Comparison of ENCODE assay signal across 8 mouse cellular contexts in the genomic region with DNA sequence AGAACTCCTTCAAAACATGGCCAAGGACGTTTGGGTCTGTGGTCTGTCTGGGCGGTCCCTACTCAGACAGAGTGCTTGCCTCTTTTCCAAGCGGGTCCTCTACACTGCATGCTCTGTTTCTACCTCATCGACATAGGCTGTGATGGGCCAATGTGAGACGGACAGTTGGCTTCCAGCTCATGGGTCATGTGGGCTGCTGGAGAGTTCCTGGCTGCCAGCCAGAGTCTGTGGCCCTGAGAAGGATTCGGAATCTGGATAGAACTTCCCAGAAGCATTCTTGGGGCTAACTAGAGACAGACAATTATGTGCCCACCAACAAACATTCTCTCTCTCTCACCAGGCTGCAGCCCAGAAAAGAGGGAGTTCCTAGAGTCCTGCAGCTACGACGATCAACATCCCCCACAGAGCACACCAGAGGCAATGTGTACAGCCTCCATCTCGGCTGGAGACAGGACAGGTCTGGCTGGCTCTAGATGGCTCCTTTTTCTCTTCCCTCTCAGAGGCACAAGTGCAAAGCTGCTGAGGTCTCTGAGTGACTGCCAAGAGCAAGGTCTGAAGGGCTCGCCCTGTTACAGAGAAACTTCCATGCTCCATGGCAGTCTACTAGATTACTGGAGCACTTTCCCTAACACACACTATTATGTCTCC. TPM values are rescaled to one million over a fixed set of nuclear protein-coding genes. Genes with fewer than 3 reads are reported as not detected.
DNase-seq lines count a peak whose midpoint lies in the region; ATAC-seq and TF ChIP-seq lines count a peak whose summit lies in the region.
"Had no signal": no experiment of that assay in that cellular context is flagged by ENCODE, and none has a peak within 500 bp of the region (broad histone marks: within the 10 kb centered on the region; RNA-seq: fewer than 3 reads in every experiment).

No protein-coding gene starts in this region.

- no peak overlapping the region for H3K27ac ChIP-seq in lung, embryonic 16.5 days (ENCODE audit: low read length)
- H3K27ac ChIP-seq in heart, adult 2 months = peak overlapping the region; percentile 20; the same call in 1 of the 2 replicates
- H3K27ac ChIP-seq: limb, embryonic 12.5 days had no signal

- WGBS in lung, embryonic 16.5 days = 52% methylated on average over 10 of the region's 10 CpGs
- 48% methylated on average over 10 of the region's 10 CpGs for WGBS in heart, adult 2 months

- peaks cover 6% of the 10 kb centered on the region for H3K36me3 ChIP-seq in lung, embryonic 16.5 days (ENCODE audit: control insufficient read depth, insufficient read depth, low read length)
- H3K36me3 ChIP-seq in heart, adult 2 months (ENCODE audit: control insufficient read depth, insufficient read depth, low read length) = peaks cover 2% of the 10 kb centered on the region; the same call in 1 of the 2 replicates

- ATAC-seq in lung, embryonic 16.5 days (ENCODE audit: low read depth) = peak; percentile 52; the same call in 1 of the 2 replicates
- no peak for ATAC-seq in CD4-positive, CD25-positive, alpha-beta regulatory T cell, adult 4 months

- intact Hi-C loops in heart, adult 2 months (cut with DNase I) = no loop called here
- intact Hi-C loops in left cerebral cortex, postnatal 36 days (cut with DNase I) = no loop called here

- H3K27me3 ChIP-seq in lung, embryonic 16.5 days (ENCODE audit: control insufficient read depth, insufficient read depth, low read depth, low read length) = no peaks in the 10 kb centered on the region
- H3K27me3 ChIP-seq in heart, adult 2 months (ENCODE audit: control insufficient read depth, insufficient read depth, low read length) = no peaks in the 10 kb centered on the region
- H3K27me3 ChIP-seq: limb, embryonic 12.5 days had no signal

- no peak overlapping the region for H3K9ac ChIP-seq in lung, embryonic 16.5 days (ENCODE audit: low read length)
- no peak overlapping the region for H3K9ac ChIP-seq in heart, adult 2 months (ENCODE audit: low read depth, low read length)
- H3K9ac ChIP-seq: limb, embryonic 12.5 days had no signal

- H3K4me1 ChIP-seq in lung, embryonic 16.5 days (replicated peaks; ENCODE audit: control insufficient read depth, insufficient read depth, low read length) = 0 out of 2 replicates have a peak, but pooled peaks cover 2% of the 10 kb centered on the region
- peaks cover 2% of the 10 kb centered on the region; the same call in 1 of the 2 replicates for H3K4me1 ChIP-seq in heart, adult 2 months (ENCODE audit: control insufficient read depth, insufficient read depth, low read length)
- H3K4me1 ChIP-seq: limb, embryonic 12.5 days had no signal

- TF ChIP-seq POLR2A in heart, adult 2 months (IDR thresholded peaks at IDR 0.05; ENCODE audit: insufficient read depth, low read depth, low read length) = no peak

- no peak for TF ChIP-seq CTCF in heart, adult 2 months (IDR thresholded peaks at IDR 0.05)

- no peak overlapping the region for H3K4me3 ChIP-seq in lung, embryonic 16.5 days (ENCODE audit: low read length)
- H3K4me3 ChIP-seq in heart, adult 2 months = no peak overlapping the region
- H3K4me3 ChIP-seq: limb, embryonic 12.5 days had no signal

- DNase-seq in lung, postnatal 25 days (ENCODE audit: low spot score) = no peak
- DNase-seq in cerebellum, adult 11-12 months = peak; percentile 32
- DNase-seq in heart, adult 2 months = peak; percentile 53 to 55
- peak; percentile 50 for DNase-seq in lung, postnatal 10 days
- DNase-seq in left cerebral cortex, postnatal 36 days (ENCODE audit: low spot score in 2 of 2) = no peak

- TF ChIP-seq EP300 in heart, adult 2 months (IDR thresholded peaks at IDR 0.05; ENCODE audit: insufficient read depth, low read depth, low read length) = no peak

- no peaks in the 10 kb centered on the region for H3K79me2 ChIP-seq in heart, adult 2 months (replicated peaks; ENCODE audit: control insufficient read depth, insufficient read depth, low read length)

- no peaks in the 10 kb centered on the region for H3K9me3 ChIP-seq in lung, embryonic 16.5 days (ENCODE audit: control insufficient read depth, low read length)
- H3K9me3 ChIP-seq: limb, embryonic 12.5 days had no signal

- no peak overlapping the region for H3K4me2 ChIP-seq in lung, embryonic 16.5 days (ENCODE audit: low read depth, low read length)
- H3K4me2 ChIP-seq: limb, embryonic 12.5 days had no signal

RNA-seq across cellular contexts. Expression of a gene that starts 26.7 kb away (rescaled TPM):
- 474 and 483 TPM in 2 replicates for polyA plus RNA-seq in lung, embryonic 16.5 days (2015; fragmentation: Nextera tagmentation; extraction: Ambion mirVana)
- 100 to 1,000 TPM; 110 to 114 TPM for total RNA-seq in heart, adult 2 months (2021)
- 56.3 and 103 TPM in 2 replicates for polyA plus RNA-seq in heart, adult 2 months (2012; rRNA removed)
- 100 to 1,000 TPM; 175 to 266 TPM for total RNA-seq in left cerebral cortex, postnatal 36 days (2021)
- polyA plus RNA-seq in CD4-positive, CD25-positive, alpha-beta regulatory T cell, adult 4 months (2017; shearing (Covaris generic)) = 100 to 1,000 TPM; 195 to 207 TPM

RNA-seq across cellular contexts. Expression of a gene that starts 27.4 kb away (rescaled TPM):
- polyA plus RNA-seq in lung, embryonic 16.5 days (2015; fragmentation: Nextera tagmentation; extraction: Ambion mirVana) = 23.6 and 26.6 TPM in 2 replicates
- 10 to 100 TPM; 27.6 to 30.4 TPM for total RNA-seq in heart, adult 2 months (2021)
- polyA plus RNA-seq in heart, adult 2 months (2012; rRNA removed) = 26.0 and 41.4 TPM in 2 replicates
- 10 to 100 TPM; 27.8 to 28.7 TPM for total RNA-seq in left cerebral cortex, postnatal 36 days (2021)
- polyA plus RNA-seq in CD4-positive, CD25-positive, alpha-beta regulatory T cell, adult 4 months (2017; shearing (Covaris generic)) = 10 to 100 TPM; 11.9 to 15.4 TPM

RNA-seq across cellular contexts. Expression of a gene that starts 49.2 kb away (rescaled TPM):
- 0.43 and 0.45 TPM in 2 replicates for polyA plus RNA-seq in lung, embryonic 16.5 days (2015; fragmentation: Nextera tagmentation; extraction: Ambion mirVana)
- not detected for total RNA-seq in heart, adult 2 months (2021)
- 0.29 TPM in 1 of 2 replicates, not detected in the other for polyA plus RNA-seq in heart, adult 2 months (2012; rRNA removed)
- total RNA-seq in left cerebral cortex, postnatal 36 days (2021) = not detected
- not detected for polyA plus RNA-seq in CD4-positive, CD25-positive, alpha-beta regulatory T cell, adult 4 months (2017; shearing (Covaris generic))
- polyA plus RNA-seq: limb, embryonic 12.5 days had no signal

Comparison
In these comparisons a context has a peak if more than half of its experiments do, and no peak if none do; other contexts are left out.
1. DNase-seq: peak in cerebellum, adult 11-12 months (single experiment), heart, adult 2 months (2 of 2) and lung, postnatal 10 days (single experiment); none in lung, postnatal 25 days (single experiment) and left cerebral cortex, postnatal 36 days (0 of 2).